Mouse (Mus musculus) naive thymus-derived CD4-positive, alpha-beta T cell, adult 2 months (primary cell): Measurements from ENCODE around the gene Slc4a5.

Source experiments
- DNase-seq: peaks from one replicate; pipeline ENCODE4 v3.0.0-alpha.2; 2011; ENCODE audit warnings: low read depth

Slc4a5 gene

GRCm38 (mm10) chr6:83351490-83352160 is 132.0 kb downstream of the Slc4a5 start:
- DNase-seq: no peak

- no peak for DNase-seq
Measured at GRCm38 (mm10) chr6:83352666-83353410, 133.2 kb downstream of the Slc4a5 start.
